Comparison of ENCODE assay signal across 8 mouse cellular contexts in the genomic region with DNA sequence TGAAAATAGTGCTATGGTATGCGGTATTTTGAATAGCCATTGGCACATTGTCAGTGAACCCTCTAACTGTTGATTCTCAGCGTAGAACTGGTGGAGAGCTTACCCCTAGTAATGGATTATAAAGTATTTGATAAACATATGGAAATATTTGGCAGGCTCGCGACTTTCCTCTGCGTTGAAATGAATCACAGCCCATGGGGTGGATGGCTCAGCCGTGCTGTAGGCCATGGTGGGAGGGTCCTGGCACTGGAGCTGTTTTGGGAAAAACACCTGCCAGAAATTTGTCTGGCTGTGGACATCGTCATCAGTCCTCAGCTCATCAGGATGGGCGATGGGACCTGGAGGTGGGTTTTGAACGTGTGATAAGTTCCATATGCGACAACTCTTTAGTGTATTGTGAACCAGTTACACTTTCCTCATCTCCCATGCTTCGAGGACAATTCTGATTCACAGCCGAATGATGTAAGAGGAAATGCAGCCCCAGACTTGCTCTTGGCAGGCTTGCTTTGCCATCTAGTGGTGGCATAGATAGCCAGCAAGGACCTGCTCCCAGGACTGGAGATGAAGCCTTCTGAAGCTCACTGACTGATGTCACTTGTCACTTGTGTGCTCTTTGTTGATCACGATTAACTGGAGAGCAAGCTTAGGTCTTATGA. TPM values are rescaled to one million over a fixed set of nuclear protein-coding genes. Genes with fewer than 3 reads are reported as not detected.
DNase-seq lines count a peak whose midpoint lies in the region; ATAC-seq and TF ChIP-seq lines count a peak whose summit lies in the region.

No protein-coding gene starts in this region.

- peak; percentile 32 for ATAC-seq in activated CD4-positive, CD25-positive, alpha-beta regulatory T cell, adult 4 months
- ATAC-seq in inflammation-experienced regulatory T-cells, adult 6 months = peak; percentile 41
- ATAC-seq in megakaryocyte progenitor cell, adult 5-6 weeks (replicated peaks; ENCODE audit: poor library complexity) = peak; percentile 97

- peak; percentile 93 for TF ChIP-seq CTCF in gastrocnemius, adult 2 months (IDR thresholded peaks at IDR 0.05)
- peak; percentile 96 for TF ChIP-seq CTCF in left cerebral cortex, adult 2 months (IDR thresholded peaks at IDR 0.05)

- peak overlapping the region; percentile 13; the same call in 1 of the 2 replicates for H3K4me3 ChIP-seq in gastrocnemius, adult 2 months
- no peak overlapping the region; the same call in 1 of the 2 replicates for H3K4me3 ChIP-seq in left cerebral cortex, adult 2 months

- H3K27ac ChIP-seq in gastrocnemius, adult 2 months = no peak overlapping the region
- no peak overlapping the region for H3K27ac ChIP-seq in left cerebral cortex, adult 2 months

- intact Hi-C loops in gastrocnemius, adult 2 months (cut with DNase I) = loop anchor here (1.0 to 5.0 kb wide), 3 partner anchors 49 to 153 kb away; a partner anchor contains a TSS
- intact Hi-C loops in left cerebral cortex, adult 2 months (cut with DNase I) = loop anchor here (1.0 to 10.0 kb wide), 2 partner anchors 153 to 281 kb away; a partner anchor contains a TSS

- peak; percentile 58 to 66 for DNase-seq in cerebellum, postnatal 36 days
- peak; percentile 68 for DNase-seq in gastrocnemius, adult 2 months
- DNase-seq in left cerebral cortex, adult 2 months (ENCODE audit: extremely low spot score in 1 of 2, low spot score in 2 of 2) = peak; percentile 70 to 78
- peak; percentile 55 for DNase-seq in right cerebral cortex, postnatal 4 days
- no peak for DNase-seq in spleen, adult 18-20 months

RNA-seq across cellular contexts. Expression of a gene that starts 2.6 kb away (rescaled TPM):
- not detected for polyA plus RNA-seq in activated CD4-positive, CD25-positive, alpha-beta regulatory T cell, adult 4 months (2017; shearing (Covaris generic))
- total RNA-seq in gastrocnemius, adult 2 months (2021) = under 1 TPM in 1 of 2 experiments, not detected in 1; 0.11 TPM
- not detected for polyA plus RNA-seq in inflammation-experienced regulatory T-cells, adult 6 months (2017; shearing (Covaris generic))
- total RNA-seq in left cerebral cortex, adult 2 months (2021) = 1 to 10 TPM; 2.0 to 2.5 TPM
- total RNA-seq in megakaryocyte progenitor cell, adult 5-6 weeks (2015) = not detected in 2 replicates
- not detected in 2 replicates for total RNA-seq in megakaryocyte progenitor cell, adult 5-6 weeks (2017)

RNA-seq across cellular contexts. Expression of a gene that starts 50.3 kb away (rescaled TPM):
- not detected for polyA plus RNA-seq in activated CD4-positive, CD25-positive, alpha-beta regulatory T cell, adult 4 months (2017; shearing (Covaris generic))
- total RNA-seq in gastrocnemius, adult 2 months (2021) = 100 to 1,000 TPM; 127 to 221 TPM
- polyA plus RNA-seq in inflammation-experienced regulatory T-cells, adult 6 months (2017; shearing (Covaris generic)) = under 1 TPM in 1 of 3 experiments, not detected in 2; 0.09 TPM
- total RNA-seq in left cerebral cortex, adult 2 months (2021) = 10 to 100 TPM; 47.7 to 51.6 TPM
- total RNA-seq in megakaryocyte progenitor cell, adult 5-6 weeks (2015) = 0.30 TPM in 1 of 2 replicates, not detected in the other
- total RNA-seq in megakaryocyte progenitor cell, adult 5-6 weeks (2017) = 0.34 TPM in 1 of 2 replicates, not detected in the other

Comparison
In these comparisons a context has a peak if more than half of its experiments do, and no peak if none do; other contexts are left out.
1. ATAC-seq: peak in every context shown above with its lines; median percentile 97 in megakaryocyte progenitor cell, adult 5-6 weeks; 41 in inflammation-experienced regulatory T-cells, adult 6 months; 32 in activated CD4-positive, CD25-positive, alpha-beta regulatory T cell, adult 4 months.
2. DNase-seq: peak in cerebellum, postnatal 36 days (2 of 2), gastrocnemius, adult 2 months (single experiment), left cerebral cortex, adult 2 months (2 of 2) and right cerebral cortex, postnatal 4 days (single experiment); none in spleen, adult 18-20 months (0 of 2).
3. RNA of a gene that starts 50.3 kb away (total RNA-seq): 127 to 221 TPM in gastrocnemius, adult 2 months and 47.7 to 51.6 TPM in left cerebral cortex, adult 2 months; 0.30 to 0.34 TPM in megakaryocyte progenitor cell, adult 5-6 weeks; every median in the first group is over 10 times any median in the second.